Mouse (Mus musculus) adrenal gland, adult 10 weeks (tissue): ENCODE results near the gene Nacc2. TPM values are rescaled to one million over a fixed set of nuclear protein-coding genes. Genes with fewer than 3 reads are reported as not detected.

Experiments
- polyA plus RNA-seq: library from polyadenylated mRNA; stranded (reverse); fragments of 350-450 nt; fragmentation: Illumina TruSeq; extraction: RNeasy Lipid Tissue Mini Kit (QIAGEN cat#74804); gene quantifications from one replicate; pipeline ENCODE4 v1.2.3, GENCODE M21; 2014; ENCODE audit warnings: low read depth, low replicate concordance

The Nacc2 gene
- 17.0 TPM for polyA plus RNA-seq

GRCm38 (mm10) chr2:26123079-26123648 lies at the start of gene Nacc2:
Gene Nacc2 (minus strand): TSS chr2:26123220.

DNA sequence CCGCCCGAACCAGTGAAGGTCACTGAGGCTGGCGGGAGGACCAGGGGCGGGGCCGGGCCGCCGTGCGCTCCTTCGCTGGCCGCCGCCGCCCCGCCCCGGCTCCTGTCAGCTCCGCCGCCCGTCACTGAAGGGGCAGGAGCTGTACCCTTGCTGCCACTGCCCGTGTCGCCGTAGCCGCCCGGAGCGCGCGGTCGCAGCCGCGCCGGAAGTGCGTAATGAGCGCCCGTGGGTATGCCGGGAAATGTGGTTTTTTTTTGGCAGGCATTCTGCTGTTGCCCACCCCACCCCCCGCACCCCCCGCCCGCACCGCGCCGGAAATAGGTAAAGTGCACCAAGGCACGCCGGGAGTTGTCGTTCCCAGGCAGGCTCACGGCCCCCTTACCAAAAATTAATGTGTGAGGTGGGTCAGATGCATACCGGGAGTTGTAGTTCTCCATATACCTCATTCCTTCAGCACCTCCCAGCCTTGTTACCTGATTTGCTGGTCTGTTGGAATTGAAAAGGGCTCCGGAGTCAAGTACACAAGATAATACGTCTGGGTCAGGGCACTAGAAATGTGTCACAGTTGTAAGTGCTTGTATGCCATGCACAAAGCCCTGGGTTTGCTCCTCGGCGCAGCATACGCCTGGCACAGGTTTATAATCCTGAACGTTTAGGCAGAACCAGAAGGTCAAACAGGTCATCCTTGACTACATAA lies 101.3 kb downstream of the Nacc2 start, which contains the start of gene Ubac1:
Ubac1 (minus strand) TSS at position 187 of the 697 bp plus-strand sequence.

Other genes with a start within 250 kb of the Nacc2 start
- gene Camsap1, start 139.9 kb downstream of the Nacc2 start, polyA plus RNA-seq = 33.2 TPM
- gene Ubac1, start 101.5 kb downstream of the Nacc2 start, polyA plus RNA-seq = 22.3 TPM
- gene Lhx3, start 85.1 kb upstream of the Nacc2 start, polyA plus RNA-seq = not detected
- 21.0 TPM for gene Qsox2, start 114.3 kb upstream of the Nacc2 start, polyA plus RNA-seq
- 0.29 TPM for gene Ccdc187, start 171.3 kb upstream of the Nacc2 start, polyA plus RNA-seq
- 0.64 TPM for gene Gpsm1, start 192.3 kb upstream of the Nacc2 start, polyA plus RNA-seq
- 1.4 TPM for gene Dnlz, start 228.9 kb upstream of the Nacc2 start, polyA plus RNA-seq
- gene Card9, start 237.7 kb upstream of the Nacc2 start, polyA plus RNA-seq = not detected